Mouse (Mus musculus): Measurements from ENCODE around the gene Rnase12. TPM values are rescaled to one million over a fixed set of nuclear protein-coding genes. Genes with fewer than 3 reads are reported as not detected.

Rnase12 gene
- polyA plus RNA-seq, 1 experiment: not detected

DNA sequence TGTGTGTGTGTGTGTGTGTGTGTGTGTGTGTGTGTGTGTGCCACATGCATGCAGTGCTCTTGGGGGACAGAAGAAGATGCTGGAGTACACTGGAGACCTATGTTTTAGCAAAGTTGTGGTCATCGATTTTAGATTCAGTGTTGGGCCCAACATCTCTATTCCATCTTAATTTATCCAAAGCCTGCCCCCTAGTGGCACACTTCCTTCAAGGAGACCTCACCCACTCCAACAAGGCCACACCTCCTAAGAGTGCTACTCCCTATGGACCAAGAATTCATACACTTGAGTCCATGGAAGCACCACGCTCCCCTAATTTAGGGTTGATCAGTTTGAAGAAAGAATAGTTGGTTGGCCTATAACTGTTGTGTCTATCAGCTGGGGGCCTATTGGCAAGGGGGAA is 12.2 kb upstream of the Rnase12 start:
- Histone ChIP-seq H3K4me1 (ENCODE audit: control insufficient read depth, insufficient read depth, low read length) (no peaks in the 10 kb centered on the region), H3K4me3 (replicated peaks; ENCODE audit: extremely low read depth, low read depth, low read length) (no peak overlapping the region)
- WGBS: 88% methylated on average over 2 of the region's 2 CpGs
- TF ChIP-seq POLR2A (IDR thresholded peaks at IDR 0.05; ENCODE audit: borderline replicate concordance, extremely low read depth, low read depth, low read length): no peak
- peak; percentile 38; the same call in 1 of the 2 replicates for TF ChIP-seq CTCF (IDR thresholded peaks at IDR 0.05; ENCODE audit: insufficient read depth, low read length)
- no peak for DNase-seq

DNA sequence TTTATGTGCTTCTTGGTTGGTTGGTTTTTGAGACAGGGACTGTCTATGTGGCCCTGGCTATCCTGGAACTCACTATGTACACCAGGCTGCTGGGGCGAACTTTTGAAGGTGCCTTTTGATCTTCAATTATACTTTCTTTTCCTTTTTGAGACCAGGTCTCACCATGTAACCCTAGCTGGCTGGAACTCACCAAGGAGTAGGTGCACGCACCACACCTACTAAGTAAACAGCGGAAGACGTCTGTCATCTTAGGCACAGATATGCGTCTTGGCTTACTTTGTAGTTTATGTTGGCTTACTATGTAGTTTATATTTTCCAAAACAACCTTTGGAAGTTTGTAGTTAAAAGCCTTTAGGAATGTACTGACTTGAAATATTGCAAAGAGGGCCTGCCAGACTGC is 11.5 kb upstream of the Rnase12 start:
- Histone ChIP-seq H3K4me1 (ENCODE audit: control insufficient read depth, insufficient read depth, low read length) (no peaks in the 10 kb centered on the region), H3K4me3 (replicated peaks; ENCODE audit: extremely low read depth, low read depth, low read length) (no peak overlapping the region)
- no peak for DNase-seq
- no peak for TF ChIP-seq CTCF (IDR thresholded peaks at IDR 0.05; ENCODE audit: insufficient read depth, low read length)
- TF ChIP-seq POLR2A (IDR thresholded peaks at IDR 0.05; ENCODE audit: borderline replicate concordance, extremely low read depth, low read depth, low read length): no peak
- WGBS: 72% methylated on average over 5 of the region's 5 CpGs

DNA sequence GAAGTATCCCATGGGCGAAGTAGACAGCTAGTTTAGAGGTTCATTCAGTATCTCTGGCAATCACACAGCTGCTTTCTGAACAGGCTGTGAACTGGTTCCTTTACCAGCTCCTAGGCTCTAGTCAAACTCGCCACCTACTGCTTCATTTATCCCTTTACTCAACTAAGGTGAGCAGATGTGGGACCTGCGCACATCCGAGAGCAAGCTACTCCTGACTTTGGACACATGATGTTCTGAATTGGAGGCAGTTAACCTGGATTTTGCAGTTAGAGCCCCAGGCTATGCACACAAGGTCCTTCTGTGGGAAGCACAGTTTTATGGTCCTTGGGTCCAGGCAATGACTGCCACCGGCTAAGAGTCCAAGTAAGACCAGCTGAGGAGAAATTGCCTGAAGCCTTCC is 3.3 kb upstream of the Rnase12 start:
- no peak overlapping the region for H3K4me3 ChIP-seq (replicated peaks; ENCODE audit: extremely low read depth, low read depth, low read length)
- H3K4me1 ChIP-seq (ENCODE audit: control insufficient read depth, insufficient read depth, low read length): 0 out of 2 replicates have a peak, but pooled peaks cover 2% of the 10 kb centered on the region
- 95% methylated on average over 5 of the region's 5 CpGs for WGBS
- no peak for DNase-seq
- TF ChIP-seq CTCF (IDR thresholded peaks at IDR 0.05; ENCODE audit: insufficient read depth, low read length): no peak
- no peak for TF ChIP-seq POLR2A (IDR thresholded peaks at IDR 0.05; ENCODE audit: borderline replicate concordance, extremely low read depth, low read depth, low read length)

DNA sequence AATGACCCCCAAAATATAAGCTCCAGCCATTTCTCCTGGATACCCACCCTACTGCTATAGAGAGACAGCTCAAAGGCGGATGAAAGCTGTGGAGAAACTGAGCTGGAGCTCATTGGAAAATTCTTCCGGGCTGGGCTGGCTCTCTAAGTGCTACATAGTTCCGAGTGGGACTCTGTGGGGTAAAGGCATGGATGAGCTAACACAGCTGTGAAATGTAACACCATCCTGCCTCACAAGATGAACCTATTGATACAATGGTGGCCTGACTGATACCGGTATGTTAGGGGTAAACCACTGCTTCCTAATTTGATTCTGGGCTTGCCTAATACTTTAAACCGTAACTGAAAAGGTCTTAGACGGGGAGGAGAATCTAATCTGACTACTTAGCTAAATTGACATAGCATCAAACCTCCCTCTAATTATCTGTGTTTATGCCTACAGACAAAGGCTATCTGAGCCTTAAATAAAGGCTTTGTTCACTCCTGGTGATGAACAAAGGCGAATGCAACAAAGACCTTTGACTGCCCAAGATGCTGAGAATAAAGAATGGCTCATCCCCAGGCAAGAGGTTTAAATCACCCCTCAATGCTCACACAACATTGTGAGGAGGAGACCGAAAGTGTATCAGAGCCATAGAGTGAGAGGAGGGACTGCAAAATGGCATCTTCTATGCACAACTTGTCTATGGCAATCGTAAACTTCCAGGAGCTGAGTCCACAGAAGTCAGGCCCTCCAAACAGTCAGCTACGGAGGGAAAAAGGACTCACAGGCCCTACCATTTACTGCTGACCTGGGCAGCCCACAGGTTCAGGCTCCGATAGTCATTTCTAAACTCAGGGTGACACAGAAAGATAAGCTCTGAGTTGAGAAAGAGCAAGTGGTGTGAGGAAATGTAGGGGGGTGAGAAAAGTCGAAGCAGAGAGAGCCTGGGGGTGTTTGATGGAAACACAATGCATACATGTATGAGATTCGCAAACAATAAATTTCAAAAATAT is 2.9 kb downstream of the Rnase12 start:
- Histone ChIP-seq H3K4me1 (ENCODE audit: control insufficient read depth, insufficient read depth, low read length) (no peaks in the 10 kb centered on the region), H3K4me3 (replicated peaks; ENCODE audit: extremely low read depth, low read depth, low read length) (no peak overlapping the region)
- 72% methylated on average over 13 of the region's 13 CpGs for WGBS
- no peak for TF ChIP-seq CTCF (IDR thresholded peaks at IDR 0.05; ENCODE audit: insufficient read depth, low read length)
- no peak for TF ChIP-seq POLR2A (IDR thresholded peaks at IDR 0.05; ENCODE audit: borderline replicate concordance, extremely low read depth, low read depth, low read length)
- DNase-seq: no peak

DNA sequence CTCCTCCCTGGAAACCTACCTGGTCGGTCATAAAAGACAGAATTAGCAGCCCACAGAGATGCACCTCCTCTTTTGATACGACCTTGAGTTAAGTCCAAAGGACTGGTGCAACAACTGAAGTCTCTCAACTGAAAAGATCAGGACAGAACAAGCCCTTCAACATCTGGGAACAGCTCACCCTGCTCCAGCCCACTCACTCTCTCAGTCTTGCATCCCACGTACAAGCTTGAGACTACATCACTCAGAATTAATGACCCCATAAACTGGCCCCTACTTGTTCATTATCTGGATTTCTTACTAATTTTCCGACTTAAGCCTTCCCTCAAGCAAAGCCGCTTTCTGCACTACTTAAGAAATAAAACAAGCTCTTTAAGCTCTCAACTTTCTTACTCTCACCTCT is 4.3 kb downstream of the Rnase12 start:
- WGBS: 71% methylated on average over 5 of the region's 5 CpGs
- Histone ChIP-seq H3K4me1 (ENCODE audit: control insufficient read depth, insufficient read depth, low read length) (no peaks in the 10 kb centered on the region), H3K4me3 (replicated peaks; ENCODE audit: extremely low read depth, low read depth, low read length) (no peak overlapping the region)
- TF ChIP-seq CTCF (IDR thresholded peaks at IDR 0.05; ENCODE audit: insufficient read depth, low read length) (no peak), POLR2A (IDR thresholded peaks at IDR 0.05; ENCODE audit: borderline replicate concordance, extremely low read depth, low read depth, low read length) (no peak)
- DNase-seq: no peak

DNA sequence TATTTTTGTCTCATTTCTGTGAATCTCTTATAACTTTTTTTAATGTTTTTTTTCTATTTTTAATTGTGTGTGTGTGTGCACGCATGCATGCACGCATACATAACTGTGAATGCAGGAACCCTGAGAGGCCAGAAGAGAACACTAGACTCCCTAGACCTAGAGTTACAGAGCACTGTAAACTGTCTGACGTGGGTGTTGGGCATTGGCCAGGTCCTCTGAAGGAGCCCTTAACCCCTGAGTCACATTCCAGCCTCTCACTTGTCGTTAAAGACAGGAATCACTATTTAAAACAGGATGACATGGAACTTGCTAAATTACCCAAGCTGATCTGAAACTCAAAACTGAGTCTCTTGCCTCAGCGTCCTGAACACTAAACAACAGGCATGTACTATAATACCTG is 5.5 kb downstream of the Rnase12 start:
- DNase-seq: no peak
- TF ChIP-seq CTCF (IDR thresholded peaks at IDR 0.05; ENCODE audit: insufficient read depth, low read length) (no peak), POLR2A (IDR thresholded peaks at IDR 0.05; ENCODE audit: borderline replicate concordance, extremely low read depth, low read depth, low read length) (no peak)
- Histone ChIP-seq H3K4me1 (ENCODE audit: control insufficient read depth, insufficient read depth, low read length) (no peaks in the 10 kb centered on the region), H3K4me3 (replicated peaks; ENCODE audit: extremely low read depth, low read depth, low read length) (no peak overlapping the region)
- WGBS: 36% methylated on average over 5 of the region's 5 CpGs

DNA sequence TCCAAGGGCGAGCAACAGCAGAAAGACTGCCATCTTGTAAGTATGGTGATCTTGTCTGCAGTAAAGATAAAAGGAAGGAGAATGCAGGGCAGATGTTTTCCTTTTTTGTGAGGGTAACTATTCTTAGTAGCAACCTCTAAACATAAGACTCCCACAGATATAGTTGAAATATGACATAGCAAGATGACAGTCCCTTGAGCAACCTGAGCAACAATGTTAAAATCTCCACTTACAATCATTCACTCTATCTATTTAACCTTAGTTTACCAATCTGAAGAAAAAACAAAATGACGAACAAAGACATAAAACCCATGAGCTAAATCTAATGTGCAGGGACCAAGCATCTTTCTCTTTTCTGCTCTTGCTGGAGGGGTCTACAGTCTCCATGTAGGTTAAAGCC is 7.4 kb downstream of the Rnase12 start, which contains the start of gene Rnase11:
TSS of gene Rnase11 (minus strand) at position 101 of the 400 bp plus-strand sequence.
- no peak for TF ChIP-seq CTCF (IDR thresholded peaks at IDR 0.05; ENCODE audit: insufficient read depth, low read length)
- H3K4me3 ChIP-seq (replicated peaks; ENCODE audit: extremely low read depth, low read depth, low read length): no peak within 1 kb of the TSS
- DNase-seq: no peak
- WGBS: 83% methylated on average over 2 of the region's 2 CpGs
- no peaks in the 10 kb centered on the region for H3K4me1 ChIP-seq (ENCODE audit: control insufficient read depth, insufficient read depth, low read length)

DNA sequence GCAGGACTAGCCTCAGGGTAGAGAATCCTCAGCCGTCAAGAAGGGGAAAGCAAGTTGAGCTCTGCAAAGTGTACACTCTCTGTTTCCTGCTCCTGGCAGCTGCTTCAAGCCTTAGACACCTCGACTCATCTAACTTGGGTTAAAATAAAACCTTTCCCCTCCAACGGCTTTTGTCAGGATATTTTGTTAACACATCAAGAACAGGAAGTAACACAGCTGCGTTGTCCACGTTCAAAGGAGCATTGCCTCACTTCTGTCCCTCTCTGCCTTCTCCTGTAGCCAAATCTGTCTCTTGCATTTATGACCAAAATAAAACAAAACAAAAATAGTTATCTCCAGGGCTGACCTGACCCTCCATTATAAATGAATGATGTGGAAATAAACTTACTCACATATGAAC is 9.6 kb downstream of the Rnase12 start:
- TF ChIP-seq CTCF (IDR thresholded peaks at IDR 0.05; ENCODE audit: insufficient read depth, low read length) (no peak), POLR2A (IDR thresholded peaks at IDR 0.05; ENCODE audit: borderline replicate concordance, extremely low read depth, low read depth, low read length) (no peak)
- H3K4me1 ChIP-seq (ENCODE audit: control insufficient read depth, insufficient read depth, low read length): no peaks in the 10 kb centered on the region
- no peak overlapping the region for H3K4me3 ChIP-seq (replicated peaks; ENCODE audit: extremely low read depth, low read depth, low read length)
- WGBS: 15% methylated on average over 5 of the region's 5 CpGs
- no peak for DNase-seq

DNA sequence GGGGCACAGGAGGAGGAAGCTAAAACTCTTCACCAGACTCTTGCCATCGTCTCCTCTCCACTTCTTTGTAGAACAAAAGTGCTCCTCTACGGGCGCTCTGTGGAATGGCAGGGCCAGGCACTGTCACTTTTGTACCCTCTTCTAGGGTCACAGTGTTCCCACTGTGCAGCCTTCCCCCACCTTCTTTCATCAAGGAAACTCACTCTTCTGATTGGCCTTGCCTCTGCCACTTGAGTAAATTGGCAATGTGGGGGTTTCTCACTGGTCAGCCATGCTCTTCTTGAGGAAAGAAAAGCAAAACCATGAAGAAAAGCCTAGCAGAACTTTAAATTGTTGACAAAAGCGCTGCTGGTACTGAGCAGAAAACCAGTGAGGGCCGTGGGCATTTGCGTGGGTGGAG is 15.7 kb downstream of the Rnase12 start, which contains the start of gene Rnase9:
TSS of gene Rnase9 (minus strand) at position 101 of the 400 bp plus-strand sequence.
- TF ChIP-seq CTCF (IDR thresholded peaks at IDR 0.05; ENCODE audit: insufficient read depth, low read length) (no peak), POLR2A (IDR thresholded peaks at IDR 0.05; ENCODE audit: borderline replicate concordance, extremely low read depth, low read depth, low read length) (no peak)
- Histone ChIP-seq H3K4me1 (ENCODE audit: control insufficient read depth, insufficient read depth, low read length) (no peaks in the 10 kb centered on the region), H3K4me3 (replicated peaks; ENCODE audit: extremely low read depth, low read depth, low read length) (no peak within 1 kb of the TSS)
- DNase-seq: no peak
- 83% methylated on average over 6 of the region's 6 CpGs for WGBS

DNA sequence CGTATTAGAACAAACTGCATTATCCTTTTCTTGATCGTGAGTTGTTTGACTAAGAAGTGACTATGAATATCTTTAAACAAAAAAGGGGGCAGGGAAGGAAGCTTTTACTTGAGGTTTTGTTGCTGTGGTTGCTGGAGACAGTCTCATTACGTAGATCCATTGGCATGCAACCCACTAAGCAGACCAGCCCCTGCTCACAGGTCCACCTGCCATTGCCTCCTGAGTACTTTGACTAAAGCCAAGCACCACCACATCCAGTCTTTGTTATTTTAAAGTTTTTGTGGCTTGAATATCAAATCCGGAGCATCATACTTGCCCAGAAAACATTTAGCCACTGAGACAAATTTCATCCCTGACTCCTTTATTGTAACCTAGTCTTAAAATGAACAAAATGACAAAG is 21.2 kb downstream of the Rnase12 start:
- Histone ChIP-seq H3K4me3 (replicated peaks; ENCODE audit: extremely low read depth, low read depth, low read length) (no peak overlapping the region), H3K4me1 (ENCODE audit: control insufficient read depth, insufficient read depth, low read length) (no peaks in the 10 kb centered on the region)
- WGBS: 76% methylated on average over 4 of the region's 4 CpGs
- DNase-seq: no peak
- TF ChIP-seq CTCF (IDR thresholded peaks at IDR 0.05; ENCODE audit: insufficient read depth, low read length) (no peak), POLR2A (IDR thresholded peaks at IDR 0.05; ENCODE audit: borderline replicate concordance, extremely low read depth, low read depth, low read length) (no peak)
